ENCODE assay signal across 21 mouse cellular contexts in genomic region chr16:21671878-21672277, GRCm38 (mm10).
"Had no signal": no experiment of that assay in that cellular context is flagged by ENCODE, and none has a peak within 500 bp of the region (broad histone marks: within the 10 kb centered on the region; RNA-seq: fewer than 3 reads in every experiment).

No protein-coding gene starts in this region.

- H3K4me1 ChIP-seq: kidney, embryonic 15.5 days; limb, embryonic 12.5 days; limb, embryonic 15.5 days; midbrain, embryonic 12.5 days; midbrain, embryonic 15.5 days; neural tube, embryonic 12.5 days; stomach, embryonic 15.5 days had no signal

- DNase-seq: kidney, postnatal 10 days; kidney, postnatal 4 days; left cerebral cortex, postnatal 4 days; liver, postnatal 0 days; lung, embryonic 14.5 days; retina, postnatal 1 day; right cerebral cortex, postnatal 25 days; spleen, adult 18-20 months; thymus, postnatal 25 days had no signal

- ATAC-seq: liver, postnatal 0 days; lung, postnatal 0 days; midbrain, embryonic 15.5 days had no signal

- H3K9ac ChIP-seq: kidney, embryonic 15.5 days; limb, embryonic 12.5 days; limb, embryonic 15.5 days; liver, embryonic 14.5 days; liver, postnatal 0 days; lung, embryonic 14.5 days; midbrain, embryonic 12.5 days; midbrain, embryonic 15.5 days; neural tube, embryonic 12.5 days; neural tube, embryonic 15.5 days; stomach, embryonic 15.5 days had no signal

- H3K27me3 ChIP-seq: kidney, embryonic 15.5 days; limb, embryonic 12.5 days; limb, embryonic 15.5 days; midbrain, embryonic 12.5 days; midbrain, embryonic 15.5 days; neural tube, embryonic 12.5 days; neural tube, embryonic 15.5 days; stomach, embryonic 15.5 days had no signal

- H3K4me2 ChIP-seq: kidney, embryonic 15.5 days; limb, embryonic 12.5 days; limb, embryonic 15.5 days; liver, embryonic 11.5 days; lung, embryonic 14.5 days; midbrain, embryonic 12.5 days; midbrain, embryonic 15.5 days; neural tube, embryonic 12.5 days; neural tube, embryonic 15.5 days; stomach, embryonic 15.5 days had no signal

- H3K9me3 ChIP-seq: kidney, embryonic 15.5 days; limb, embryonic 15.5 days; midbrain, embryonic 12.5 days; midbrain, embryonic 15.5 days; neural tube, embryonic 12.5 days; neural tube, embryonic 15.5 days; stomach, embryonic 15.5 days had no signal

- H3K27ac ChIP-seq: kidney, embryonic 15.5 days; limb, embryonic 12.5 days; limb, embryonic 15.5 days; liver, embryonic 14.5 days; macrophage; midbrain, embryonic 12.5 days; midbrain, embryonic 15.5 days; neural tube, embryonic 12.5 days; neural tube, embryonic 15.5 days; stomach, embryonic 15.5 days had no signal

- H3K4me3 ChIP-seq: kidney, embryonic 15.5 days; limb, embryonic 12.5 days; limb, embryonic 15.5 days; midbrain, embryonic 12.5 days; midbrain, embryonic 15.5 days; neural tube, embryonic 12.5 days; neural tube, embryonic 15.5 days; stomach, embryonic 15.5 days had no signal
